Mouse (Mus musculus) forebrain, embryonic 10.5 days (tissue): ENCODE data around the gene Tmem259. TPM values are rescaled to one million over a fixed set of nuclear protein-coding genes. Genes with fewer than 3 reads are reported as not detected.

ENCODE experiments used
- DNase-seq: peaks from one replicate; pipeline ENCODE4 v3.0.0-alpha.2; 2017; ENCODE audit warnings: low spot score; ENCODE audit errors: extremely low spot score
- H3K27ac ChIP-seq: fragments of 300-500 bp; sonication (generic); 2 replicates; pipeline ENCODE4 v1.5.1; 2016; ENCODE audit warnings: mild to moderate bottlenecking
- H3K27me3 ChIP-seq: fragments of 300-500 bp; sonication (generic); 2 replicates; pipeline ENCODE4 v1.6.1; 2016; ENCODE audit warnings: mild to moderate bottlenecking; ENCODE audit not compliant: poor library complexity, severe bottlenecking
- H3K36me3 ChIP-seq: fragments of 300-500 bp; sonication (generic); replicated peaks from 2 replicates; pipeline ENCODE4 v1.6.1; 2016; ENCODE audit warnings: mild to moderate bottlenecking, moderate library complexity
- H3K4me1 ChIP-seq: fragments of 300-500 bp; sonication (generic); 2 replicates; pipeline ENCODE4 v1.6.1; 2016
- H3K4me3 ChIP-seq: fragments of 300-500 bp; sonication (generic); 2 replicates; pipeline ENCODE4 v1.5.1; 2016; ENCODE audit warnings: mild to moderate bottlenecking, moderate library complexity
- H3K9me3 ChIP-seq: fragments of 300-500 bp; sonication (generic); 2 replicates; pipeline ENCODE4 v1.6.1; 2016; ENCODE audit warnings: mild to moderate bottlenecking, moderate library complexity
- WGBS: fragments of 180-500 bp; shearing (Covaris S2); methylation state at CpG from one replicate; pipeline ENCODE4 v1.1.7; 2016; 5-methylcytosine and 5-hydroxymethylcytosine counted together
- polyA plus RNA-seq: library from polyadenylated mRNA; unstranded; fragments of >200 nt; fragmentation: Nextera tagmentation; extraction: Ambion mirVana; gene quantifications from 2 replicates; pipeline ENCODE4 v1.2.1, GENCODE M21; 2016

Gene Tmem259
- polyA plus RNA-seq, 1 experiment from 2014 or later: 8.4 TPM

GRCm38 (mm10) chr10:80022164-80022563 lies 38.0 kb upstream of the Tmem259 start:
- H3K4me3 ChIP-seq: 0 out of 2 replicates have a peak overlapping the region, but pooled peaks have one; percentile 2
- H3K9me3 ChIP-seq: no peaks in the 10 kb centered on the region
- 93% methylated on average over 12 of the region's 12 CpGs for WGBS
- peaks cover 33% of the 10 kb centered on the region for H3K27me3 ChIP-seq
- peaks cover 16% of the 10 kb centered on the region for H3K36me3 ChIP-seq
- H3K27ac ChIP-seq: no peak overlapping the region
- DNase-seq: no peak
- peaks cover 34% of the 10 kb centered on the region for H3K4me1 ChIP-seq

DNA sequence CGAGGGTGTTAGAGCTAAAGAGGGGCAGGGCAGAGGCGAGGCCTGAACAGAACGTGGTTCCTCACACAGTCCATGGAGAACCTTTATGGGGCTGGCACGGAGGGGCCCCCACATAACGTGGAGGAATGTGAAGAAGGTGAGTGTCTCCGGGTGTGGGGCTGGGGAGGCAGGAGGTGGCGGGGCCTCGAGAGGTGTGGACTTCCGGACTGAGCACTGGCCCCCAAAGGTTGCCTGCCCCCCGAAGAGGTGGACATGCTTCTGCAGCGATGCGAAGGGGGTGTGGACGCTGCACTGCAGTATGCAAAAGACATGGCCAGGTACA lies 37.2 kb upstream of the Tmem259 start:
- Histone ChIP-seq H3K9me3 (no peaks in the 10 kb centered on the region), H3K27ac (no peak overlapping the region), H3K36me3 (peaks cover 15% of the 10 kb centered on the region), H3K4me3 (no peak overlapping the region), H3K27me3 (peaks cover 42% of the 10 kb centered on the region), H3K4me1 (peaks cover 39% of the 10 kb centered on the region)
- DNase-seq: no peak
- WGBS: 93% methylated on average over 13 of the region's 13 CpGs

DNA sequence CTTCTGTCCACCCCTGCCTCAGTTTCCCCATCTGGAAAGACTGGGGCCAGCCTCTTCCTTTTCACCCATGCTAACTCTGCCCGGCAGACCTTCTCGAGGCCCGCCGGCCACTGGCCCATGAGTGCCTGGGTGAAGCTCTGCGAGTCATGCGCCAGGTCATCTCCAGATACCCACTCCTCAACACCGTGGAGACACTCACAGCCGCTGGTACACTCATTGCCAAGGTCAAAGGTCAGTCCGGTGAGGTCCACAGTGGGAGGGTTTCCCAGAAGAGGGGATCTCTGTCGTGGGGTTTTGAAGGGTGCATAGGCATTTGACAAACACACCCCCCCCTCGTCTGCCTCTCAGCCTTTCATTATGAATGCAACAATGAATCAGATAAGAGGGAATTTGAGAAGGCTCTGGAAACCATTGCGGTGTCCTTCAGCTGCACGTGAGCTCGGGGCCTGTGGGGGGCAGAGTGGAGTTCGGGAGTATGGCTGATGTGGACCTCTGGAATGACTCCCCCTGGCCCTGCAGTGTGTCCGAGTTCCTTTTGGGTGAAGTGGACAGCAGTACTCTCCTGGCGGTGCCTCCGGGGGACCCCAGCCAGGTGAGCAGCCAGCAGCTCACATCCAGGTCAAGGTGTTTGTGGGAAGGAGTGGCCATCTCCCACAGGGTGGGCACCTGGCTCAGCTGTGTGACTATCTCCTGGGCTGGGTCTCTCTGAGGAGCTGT lies 36.6 kb upstream of the Tmem259 start:
- Histone ChIP-seq H3K4me3 (peak overlapping the region; percentile 47), H3K27me3 (peaks cover 47% of the 10 kb centered on the region), H3K4me1 (peaks cover 35% of the 10 kb centered on the region), H3K27ac (peak overlapping the region; percentile 88; the same call in 1 of the 2 replicates), H3K36me3 (peaks cover 15% of the 10 kb centered on the region), H3K9me3 (no peaks in the 10 kb centered on the region)
- WGBS: 83% methylated on average over 18 of the region's 18 CpGs
- DNase-seq: no peak

GRCm38 (mm10) chr10:80020191-80020590 lies 36.1 kb upstream of the Tmem259 start:
- Histone ChIP-seq H3K27me3 (peaks cover 53% of the 10 kb centered on the region), H3K4me1 (peaks cover 34% of the 10 kb centered on the region), H3K27ac (peak overlapping the region; percentile 88), H3K36me3 (peaks cover 15% of the 10 kb centered on the region), H3K4me3 (peak overlapping the region; percentile 47), H3K9me3 (no peaks in the 10 kb centered on the region)
- DNase-seq: no peak
- 16% methylated on average over 11 of the region's 11 CpGs for WGBS

- H3K36me3 ChIP-seq: peaks cover 15% of the 10 kb centered on the region
- 4% methylated on average over 20 of the region's 20 CpGs for WGBS
- peak overlapping the region; percentile 88 for H3K27ac ChIP-seq
- peak overlapping the region; percentile 47 for H3K4me3 ChIP-seq
- H3K4me1 ChIP-seq: peaks cover 37% of the 10 kb centered on the region
- H3K9me3 ChIP-seq: no peaks in the 10 kb centered on the region
- H3K27me3 ChIP-seq: peaks cover 58% of the 10 kb centered on the region
- peak; percentile 59 for DNase-seq
Measured at GRCm38 (mm10) chr10:80019471-80020131, 35.5 kb upstream of the Tmem259 start.

DNA sequence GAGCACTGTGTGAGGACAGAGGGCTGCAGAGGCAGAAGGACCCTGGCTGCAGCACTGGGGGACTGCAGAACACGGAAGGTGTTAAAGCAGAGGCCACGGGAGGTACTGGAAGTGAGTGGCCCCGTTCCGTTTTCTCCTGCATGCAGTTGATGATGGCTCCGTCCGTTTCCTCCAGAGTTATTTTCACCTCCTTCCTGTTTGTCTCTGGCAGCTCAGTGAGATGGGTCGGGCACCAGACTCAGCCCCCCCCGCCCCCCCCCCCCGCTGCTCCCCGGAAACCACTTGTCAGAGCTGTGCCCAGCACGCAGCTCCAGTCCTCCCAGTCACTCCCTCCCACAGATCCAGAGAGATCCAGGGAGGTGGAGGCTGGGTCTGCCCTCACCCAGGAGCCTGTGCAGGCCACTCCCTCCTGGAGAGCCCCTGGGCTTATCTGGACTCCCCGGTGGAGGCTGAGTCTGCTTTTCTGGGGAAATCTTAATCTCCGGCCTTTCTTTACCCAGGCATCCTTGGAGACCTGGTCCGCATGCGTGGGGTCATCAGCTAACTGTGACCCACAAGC lies 34.7 kb upstream of the Tmem259 start:
- 7% methylated on average over 15 of the region's 15 CpGs for WGBS
- peak overlapping the region; percentile 88 for H3K27ac ChIP-seq
- DNase-seq: no peak
- H3K9me3 ChIP-seq: no peaks in the 10 kb centered on the region
- peaks cover 66% of the 10 kb centered on the region for H3K27me3 ChIP-seq
- peaks cover 43% of the 10 kb centered on the region for H3K4me1 ChIP-seq
- peaks cover 15% of the 10 kb centered on the region for H3K36me3 ChIP-seq
- peak overlapping the region; percentile 47 for H3K4me3 ChIP-seq

DNA sequence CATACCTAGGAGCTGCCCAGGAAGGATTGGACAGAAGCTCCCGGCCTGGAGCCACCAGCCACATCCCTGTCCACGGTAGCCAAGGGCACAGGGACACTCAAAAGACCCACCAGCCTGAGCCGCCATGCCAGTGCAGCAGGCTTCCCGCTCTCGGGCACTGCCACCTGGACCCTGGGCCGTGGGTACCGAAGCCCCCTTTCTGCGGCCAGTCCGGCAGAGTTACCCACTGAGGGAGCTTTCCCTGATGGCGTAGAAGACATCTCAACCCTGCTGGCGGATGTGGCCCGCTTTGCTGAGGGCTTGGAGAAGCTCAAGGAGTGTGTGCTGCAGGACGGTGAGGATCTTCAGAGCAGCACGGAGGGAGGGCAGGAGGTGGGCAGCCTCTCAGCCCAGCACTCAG lies 33.6 kb upstream of the Tmem259 start:
- H3K27ac ChIP-seq: no peak overlapping the region
- no peaks in the 10 kb centered on the region for H3K9me3 ChIP-seq
- H3K36me3 ChIP-seq: peaks cover 12% of the 10 kb centered on the region
- peaks cover 47% of the 10 kb centered on the region for H3K4me1 ChIP-seq
- no peak overlapping the region for H3K4me3 ChIP-seq
- peaks cover 77% of the 10 kb centered on the region for H3K27me3 ChIP-seq
- no peak for DNase-seq
- 85% methylated on average over 14 of the region's 14 CpGs for whole genome bisulfite sequencing

DNA sequence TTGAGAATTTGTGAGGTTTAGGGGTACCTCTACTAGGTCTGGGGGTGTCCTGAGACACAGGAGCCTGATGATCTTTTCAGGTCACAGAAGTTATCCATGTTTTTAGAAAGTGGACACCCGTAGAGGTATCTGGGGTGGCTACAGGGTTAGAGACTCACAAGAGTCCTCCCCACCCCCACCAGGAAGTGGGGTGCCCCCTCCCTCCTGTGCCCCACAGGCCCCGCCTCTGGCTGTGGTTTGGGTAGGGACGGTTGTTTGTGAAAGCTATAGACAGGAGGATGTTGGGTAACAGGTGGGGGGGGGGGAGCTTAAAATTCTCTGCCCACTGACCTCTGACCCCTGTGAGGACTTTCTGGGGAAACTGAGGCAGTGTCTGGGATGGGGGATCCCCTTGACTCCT lies 33.2 kb upstream of the Tmem259 start:
- Histone ChIP-seq H3K9me3 (no peaks in the 10 kb centered on the region), H3K4me1 (peaks cover 47% of the 10 kb centered on the region), H3K27ac (no peak overlapping the region), H3K36me3 (peaks cover 10% of the 10 kb centered on the region), H3K4me3 (no peak overlapping the region), H3K27me3 (peaks cover 81% of the 10 kb centered on the region)
- DNase-seq: no peak
- WGBS: 73% methylated on average over 3 of the region's 3 CpGs

DNA sequence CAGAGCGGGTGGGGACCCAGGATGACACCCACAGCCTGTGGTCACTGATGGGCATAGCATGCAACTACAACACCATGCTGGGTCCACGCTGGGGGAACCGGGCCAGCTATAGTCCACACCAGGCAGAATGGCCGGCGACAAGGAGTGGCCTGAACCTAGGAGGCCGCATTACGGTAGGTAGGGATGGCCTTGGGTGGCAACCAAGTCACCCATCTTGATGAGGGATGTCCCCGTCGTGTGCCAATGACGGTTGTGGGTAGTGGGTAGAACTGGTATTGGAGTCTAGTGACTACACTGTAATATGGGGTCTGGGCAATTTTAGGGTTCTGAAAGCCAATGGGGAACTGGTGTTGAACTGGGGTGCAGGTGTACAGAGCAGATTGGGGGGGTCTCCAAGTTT lies 32.8 kb upstream of the Tmem259 start:
- no peaks in the 10 kb centered on the region for H3K9me3 ChIP-seq
- peaks cover 85% of the 10 kb centered on the region for H3K27me3 ChIP-seq
- no peak for DNase-seq
- H3K4me1 ChIP-seq: peaks cover 47% of the 10 kb centered on the region
- H3K27ac ChIP-seq: no peak overlapping the region
- H3K36me3 ChIP-seq: peaks cover 6% of the 10 kb centered on the region
- 93% methylated on average over 10 of the region's 10 CpGs for WGBS
- H3K4me3 ChIP-seq: no peak overlapping the region

DNA sequence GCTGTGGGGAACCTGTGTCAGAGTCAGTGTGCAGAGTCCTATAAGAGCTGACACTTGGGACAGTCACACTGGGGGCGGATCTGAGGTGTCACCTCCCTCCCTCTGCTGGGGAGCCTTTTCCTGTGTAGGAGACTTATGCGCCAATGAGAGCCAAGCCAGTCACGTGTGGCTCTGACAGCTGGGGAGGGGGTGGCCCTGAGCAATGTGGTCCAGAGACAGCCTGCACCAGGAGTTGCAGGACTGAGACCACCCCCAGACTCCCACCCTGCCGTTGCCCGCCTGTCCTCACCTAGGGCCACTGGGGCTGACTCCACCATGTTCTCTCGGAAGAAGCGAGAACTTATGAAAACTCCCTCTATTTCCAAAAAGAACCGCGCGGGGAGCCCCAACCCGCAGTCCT lies 32.4 kb upstream of the Tmem259 start, which contains the start of gene Arhgap45:
Gene Arhgap45, plus strand, starts transcription at position 143 of the 400 bp plus-strand sequence.
- DNase-seq: no peak
- H3K27me3 ChIP-seq: peaks cover 89% of the 10 kb centered on the region
- 0 out of 2 replicates have a peak, but pooled peaks cover 4% of the 10 kb centered on the region for H3K9me3 ChIP-seq
- H3K36me3 ChIP-seq: peaks cover 6% of the 10 kb centered on the region; the same call in 1 of the 2 replicates
- H3K4me1 ChIP-seq: peaks cover 47% of the 10 kb centered on the region
- 66% methylated on average over 11 of the region's 11 CpGs for WGBS
- H3K27ac ChIP-seq: no peak within 1 kb of the TSS
- no peak within 1 kb of the TSS for H3K4me3 ChIP-seq

DNA sequence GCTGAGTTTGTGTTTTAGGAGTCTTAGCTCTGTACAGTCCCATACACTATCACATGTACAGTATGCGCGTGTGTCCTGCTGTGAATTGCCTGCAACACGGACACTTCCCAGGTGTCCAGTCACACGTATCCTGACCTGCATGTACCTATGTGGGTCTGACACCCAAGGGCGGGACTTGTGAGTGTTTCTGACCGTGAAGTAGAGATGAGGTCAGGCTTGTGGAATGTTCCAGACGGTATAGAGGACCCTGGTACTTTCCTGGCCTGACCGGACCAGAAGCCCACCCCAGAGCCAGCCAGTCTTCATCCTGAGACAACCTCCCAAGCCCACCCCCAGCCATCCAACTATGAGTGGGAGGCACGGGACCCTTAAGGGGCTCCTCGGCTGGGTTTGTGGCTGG lies 31.5 kb upstream of the Tmem259 start:
- peaks cover 13% of the 10 kb centered on the region; the same call in 1 of the 2 replicates for H3K9me3 ChIP-seq
- no peak overlapping the region for H3K4me3 ChIP-seq
- peaks cover 89% of the 10 kb centered on the region for H3K27me3 ChIP-seq
- 84% methylated on average over 10 of the region's 10 CpGs for WGBS
- no peak overlapping the region for H3K27ac ChIP-seq
- DNase-seq: no peak
- peaks cover 11% of the 10 kb centered on the region; the same call in 1 of the 2 replicates for H3K36me3 ChIP-seq
- peaks cover 45% of the 10 kb centered on the region for H3K4me1 ChIP-seq

DNA sequence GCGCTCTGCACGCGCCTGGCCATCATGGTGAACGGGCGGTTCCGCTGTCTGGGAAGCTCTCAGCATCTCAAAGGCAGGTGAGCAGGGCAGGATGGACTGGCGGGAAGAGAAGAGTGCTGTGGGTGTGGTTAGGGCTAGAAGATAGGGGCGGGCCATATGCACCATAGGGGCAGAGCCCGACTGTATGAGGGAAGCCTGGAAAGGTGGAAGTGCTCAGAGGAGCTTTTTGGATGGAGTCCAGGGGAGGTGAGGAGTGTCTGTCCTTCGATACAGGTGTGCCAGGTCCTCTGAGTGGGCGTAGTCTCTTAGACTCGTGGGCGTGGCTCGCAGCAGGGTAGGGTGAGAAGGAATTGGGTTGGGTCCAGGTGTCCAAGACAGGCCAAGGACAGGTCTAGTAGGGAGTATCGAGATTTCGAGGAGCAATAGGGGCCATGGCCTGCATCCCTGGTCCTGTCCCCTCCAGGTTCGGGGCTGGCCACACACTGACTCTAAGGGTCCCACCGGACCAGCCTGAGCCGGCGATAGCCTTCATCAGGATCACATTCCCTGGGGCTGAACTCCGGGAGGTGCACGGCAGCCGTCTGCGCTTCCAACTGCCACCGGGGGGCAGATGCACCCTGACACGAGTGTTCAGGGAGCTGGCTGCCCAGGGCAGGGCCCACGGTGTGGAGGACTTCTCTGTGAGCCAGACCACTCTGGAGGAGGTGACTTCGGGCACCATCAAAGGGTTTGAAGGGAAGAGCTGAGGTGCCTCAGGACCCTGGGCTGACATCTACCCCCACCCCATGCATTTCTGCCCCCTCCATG lies 30.6 kb upstream of the Tmem259 start:
- no peak overlapping the region for H3K27ac ChIP-seq
- peaks cover 36% of the 10 kb centered on the region for H3K4me1 ChIP-seq
- H3K27me3 ChIP-seq: peaks cover 80% of the 10 kb centered on the region
- H3K36me3 ChIP-seq: peaks cover 18% of the 10 kb centered on the region
- peaks cover 21% of the 10 kb centered on the region for H3K9me3 ChIP-seq
- WGBS: 20% methylated on average over 28 of the region's 28 CpGs
- no peak overlapping the region for H3K4me3 ChIP-seq
- no peak for DNase-seq
